Mouse (Mus musculus) right cerebral cortex, postnatal 25 days (tissue): ENCODE results near the gene Comp.

Source experiments
- DNase-seq: peaks from one replicate; pipeline ENCODE4 v3.0.0; 2022

Gene Comp

GRCm38 (mm10) chr8:70404212-70404611 lies 30.9 kb downstream of the Comp start:
- no peak for DNase-seq

- no peak for DNase-seq
Measured at GRCm38 (mm10) chr8:70405189-70405588, 31.8 kb downstream of the Comp start.

- no peak for DNase-seq
Measured at GRCm38 (mm10) chr8:70406427-70407069, 33.2 kb downstream of the Comp start.

- DNase-seq = no peak
Measured at GRCm38 (mm10) chr8:70408301-70408700, 34.9 kb downstream of the Comp start.

GRCm38 (mm10) chr8:70409019-70409418 lies 35.7 kb downstream of the Comp start:
- no peak for DNase-seq

GRCm38 (mm10) chr8:70409455-70409871 lies 36.1 kb downstream of the Comp start:
- DNase-seq = peak; percentile 56

- no peak for DNase-seq
Measured at GRCm38 (mm10) chr8:70410281-70410680, 36.9 kb downstream of the Comp start.

- DNase-seq = no peak
Measured at GRCm38 (mm10) chr8:70414310-70414946, 41.1 kb downstream of the Comp start.

GRCm38 (mm10) chr8:70415540-70416451 lies 42.4 kb downstream of the Comp start:
- DNase-seq = peak; percentile 35

GRCm38 (mm10) chr8:70416941-70417340 lies 43.6 kb downstream of the Comp start:
- peak; percentile 67 for DNase-seq

- DNase-seq = peak; percentile 87
Measured at GRCm38 (mm10) chr8:70417914-70418313, 44.6 kb downstream of the Comp start.

- peak; percentile 67 for DNase-seq
Measured at GRCm38 (mm10) chr8:70418954-70419353, 45.6 kb downstream of the Comp start.

- no peak for DNase-seq
Measured at GRCm38 (mm10) chr8:70419879-70420643, 46.7 kb downstream of the Comp start.

GRCm38 (mm10) chr8:70421349-70422104 lies 48.2 kb downstream of the Comp start:
- DNase-seq = no peak

GRCm38 (mm10) chr8:70422722-70423121 lies 49.4 kb downstream of the Comp start:
- DNase-seq = no peak

- DNase-seq = no peak
Measured at GRCm38 (mm10) chr8:70426300-70426907, 53.0 kb downstream of the Comp start.

GRCm38 (mm10) chr8:70431213-70431612 lies 57.9 kb downstream of the Comp start:
- DNase-seq = no peak
